Mouse (Mus musculus) brain, embryonic 14.5 days (tissue): ENCODE measurements around the gene Plin2. TPM values are rescaled to one million over a fixed set of nuclear protein-coding genes. Genes with fewer than 3 reads are reported as not detected.
"Not testable (repeated sequence)": the region's sequence is repeated elsewhere in the genome, so short reads cannot be mapped to it uniquely, and the experiment has no call there.

Experiments used
- DNase-seq: peaks from one replicate; pipeline ENCODE4 v3.0.0-alpha.2; 2011; ENCODE audit warnings: low read depth
- CTCF ChIP-seq: fragments of 200-500 bp; IDR thresholded peaks from 2 replicates; pipeline ENCODE4 v1.5.1; 2012; ENCODE audit warnings: inconsistent platforms, mild to moderate bottlenecking, moderate library complexity, borderline replicate concordance; ENCODE audit not compliant: insufficient read depth, insufficient read length; ENCODE audit errors: extremely low read depth
- POLR2A ChIP-seq: fragments of 200-500 bp; IDR thresholded peaks from 2 replicates; pipeline ENCODE4 v1.6.1; 2012; ENCODE audit warnings: mild to moderate bottlenecking, inconsistent platforms, borderline replicate concordance; ENCODE audit not compliant: poor library complexity, insufficient read depth, insufficient read length, severe bottlenecking; ENCODE audit errors: extremely low read depth
- polyA plus RNA-seq: library from polyadenylated mRNA; depleted of rRNA; stranded (reverse); fragments of >200 nt; gene quantifications from 2 replicates; pipeline ENCODE4 v1.2.3, GENCODE M21; 2012

The Plin2 gene
- polyA plus RNA-seq, 1 experiment: 43.6 TPM

DNA sequence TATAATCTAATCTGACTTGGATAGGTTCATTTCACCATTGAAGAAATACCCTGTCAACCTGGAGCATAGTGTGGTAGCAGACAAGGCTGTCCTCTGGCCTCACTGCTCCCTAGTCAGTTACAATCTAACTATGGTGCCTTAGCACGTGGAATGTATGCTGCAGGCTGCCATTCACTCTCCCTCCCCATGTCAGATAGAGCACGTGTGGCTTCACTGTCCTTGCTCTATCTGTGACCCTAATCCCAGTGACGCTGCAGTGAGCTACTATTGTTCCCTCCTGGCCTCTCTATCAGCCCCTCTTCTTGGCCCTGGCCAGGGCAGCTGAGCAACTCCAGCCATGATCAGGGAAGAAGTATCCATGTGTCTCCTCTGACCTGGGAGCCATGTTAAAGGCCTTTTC, 11.6 kb upstream of the Plin2 start:
- TF ChIP-seq POLR2A (no peak), CTCF (no peak)
- DNase-seq: no peak

DNA sequence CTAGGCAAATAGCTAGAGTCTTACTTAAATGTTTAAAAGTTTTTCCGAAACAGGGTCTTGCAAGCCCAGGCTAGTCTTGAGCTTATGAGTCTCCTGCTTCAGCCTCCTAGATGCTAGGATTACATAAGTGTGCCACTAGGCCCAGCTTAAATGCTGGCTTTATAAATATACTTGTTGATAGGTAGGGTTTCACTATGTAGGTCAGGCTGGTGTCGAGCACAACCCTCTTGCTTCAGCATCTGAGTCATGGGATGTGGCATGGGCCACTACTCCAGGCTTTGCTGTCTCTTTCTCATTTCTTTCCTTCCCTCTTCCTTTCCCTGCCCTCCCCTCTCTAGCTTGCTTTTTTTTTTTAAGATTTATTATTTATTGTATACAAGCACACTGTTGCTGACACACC, 9.8 kb upstream of the Plin2 start:
- TF ChIP-seq POLR2A: no peak
- TF ChIP-seq CTCF: no peak
- no peak for DNase-seq

- TF ChIP-seq POLR2A (no peak), CTCF (no peak)
- DNase-seq: no peak
These were observed 6.9 kb upstream of the Plin2 start for GRCm38 (mm10) chr4:86676756-86677155.

- not testable (repeated sequence) for DNase-seq
These were observed 4.9 kb upstream of the Plin2 start for GRCm38 (mm10) chr4:86674739-86675138.

GRCm38 (mm10) chr4:86674150-86674549, 4.3 kb upstream of the Plin2 start:
- not testable (repeated sequence) for DNase-seq

DNA sequence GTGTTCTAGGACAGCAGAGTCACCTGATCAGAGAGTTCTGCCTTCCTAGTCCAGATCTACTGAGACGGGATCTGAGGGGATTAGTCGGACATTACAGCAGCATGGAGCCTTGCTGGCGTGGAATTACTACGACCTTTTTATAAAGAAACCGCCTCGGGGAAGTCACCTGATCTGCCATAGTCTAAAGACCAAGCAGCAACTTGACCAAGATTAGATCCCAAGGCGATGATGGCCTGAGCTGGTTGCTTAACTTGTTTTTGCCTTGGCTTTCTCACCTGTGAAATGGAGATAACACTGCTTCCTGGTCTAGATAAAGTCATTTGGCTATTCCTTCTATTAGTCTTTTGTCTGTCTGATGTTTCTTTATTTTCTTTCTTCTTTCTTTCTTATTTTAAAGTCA, 2.6 kb upstream of the Plin2 start:
- TF ChIP-seq POLR2A: no peak
- TF ChIP-seq CTCF: no peak

GRCm38 (mm10) chr4:86671803-86672202, 1.9 kb upstream of the Plin2 start:
- DNase-seq: no peak
- no peak for TF ChIP-seq POLR2A
- TF ChIP-seq CTCF: no peak

More for the DNA sequence above, 2.6 kb upstream of the Plin2 start:
- DNase-seq: no peak

GRCm38 (mm10) chr4:86670582-86671306, 884 bp upstream of the Plin2 start:
- no peak for DNase-seq
- TF ChIP-seq POLR2A (no peak), CTCF (no peak)

DNA sequence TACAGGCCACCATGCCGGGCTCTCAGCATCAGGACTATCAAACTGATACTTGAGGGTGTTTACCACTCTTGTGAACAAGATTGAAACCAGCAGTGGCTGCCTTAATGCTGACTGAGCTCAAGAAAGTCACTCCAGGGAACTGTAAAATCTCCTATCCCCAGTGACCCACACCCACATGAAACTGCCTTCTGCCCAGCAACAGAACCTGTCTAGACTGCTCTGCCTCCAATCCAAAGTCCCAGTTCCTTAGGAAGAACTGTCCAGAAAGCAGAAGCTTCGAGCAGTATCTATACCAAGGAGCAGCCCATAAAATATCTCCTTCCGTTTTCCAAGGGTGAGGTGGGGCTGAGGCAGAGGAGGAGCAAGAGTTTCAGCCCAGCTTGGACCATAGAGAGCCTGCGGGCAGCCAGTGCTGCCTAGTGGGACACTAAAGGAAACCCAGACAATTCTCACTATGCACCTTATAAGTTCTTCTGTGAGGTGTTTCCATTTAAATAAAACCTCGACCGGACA, 563 bp downstream of the Plin2 start:
- peak; percentile 17 for DNase-seq

GRCm38 (mm10) chr4:86668290-86669000, 1.4 kb downstream of the Plin2 start:
- TF ChIP-seq POLR2A (no peak), CTCF (no peak)
- DNase-seq: no peak

GRCm38 (mm10) chr4:86665596-86665995, 4.3 kb downstream of the Plin2 start:
- no peak for DNase-seq

DNA sequence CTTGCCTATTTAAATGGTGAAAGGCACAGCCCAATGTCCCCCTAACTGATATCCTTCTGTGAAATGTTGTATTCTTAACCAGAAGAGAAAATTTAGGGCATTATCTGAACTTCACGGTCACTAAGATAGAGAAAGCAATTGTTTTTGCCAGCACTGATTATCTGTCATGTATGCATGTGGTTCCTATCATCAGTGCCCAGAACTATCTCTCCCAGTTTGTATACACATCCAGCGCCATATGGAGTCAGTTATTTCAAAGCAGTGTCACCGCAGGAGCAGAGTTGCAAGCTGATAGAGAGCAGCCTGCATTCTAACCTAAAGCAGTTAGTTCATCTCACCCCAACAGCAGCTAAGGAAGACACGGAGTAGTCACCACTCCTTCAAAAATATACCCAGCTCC, 5.9 kb downstream of the Plin2 start:
- no peak for TF ChIP-seq CTCF
- TF ChIP-seq POLR2A: no peak
- DNase-seq: no peak

More at GRCm38 (mm10) chr4:86665596-86665995, 4.3 kb downstream of the Plin2 start:
- TF ChIP-seq CTCF (no peak), POLR2A (no peak)
